Mouse (Mus musculus) cerebellum, adult 11 months (tissue): ENCODE data around the gene Dnajb13.

Source experiments
- DNase-seq: peaks from one replicate; pipeline ENCODE4 v3.0.0; 2022

The Dnajb13 gene

GRCm38 (mm10) chr7:100504740-100505487, 9.8 kb downstream of the Dnajb13 start:
- no peak for DNase-seq

- no peak for DNase-seq
Measured at GRCm38 (mm10) chr7:100503076-100503475, 11.7 kb downstream of the Dnajb13 start.

GRCm38 (mm10) chr7:100502374-100502922, 12.3 kb downstream of the Dnajb13 start:
- DNase-seq: no peak

- no peak for DNase-seq
Measured at GRCm38 (mm10) chr7:100501844-100502373, 12.9 kb downstream of the Dnajb13 start.

GRCm38 (mm10) chr7:100501027-100501843, 13.5 kb downstream of the Dnajb13 start:
- no peak for DNase-seq

- no peak for DNase-seq
Measured at GRCm38 (mm10) chr7:100500276-100500977, 14.3 kb downstream of the Dnajb13 start.

GRCm38 (mm10) chr7:100499465-100499864, 15.3 kb downstream of the Dnajb13 start:
- DNase-seq: no peak

GRCm38 (mm10) chr7:100497982-100498381, 16.8 kb downstream of the Dnajb13 start:
- DNase-seq: no peak

- DNase-seq: no peak
Measured at GRCm38 (mm10) chr7:100497402-100497801, 17.4 kb downstream of the Dnajb13 start.

GRCm38 (mm10) chr7:100496791-100497190, 18.0 kb downstream of the Dnajb13 start:
- no peak for DNase-seq

GRCm38 (mm10) chr7:100496371-100496770, 18.4 kb downstream of the Dnajb13 start:
- no peak for DNase-seq

- DNase-seq: no peak
Measured at GRCm38 (mm10) chr7:100495581-100496251, 19.0 kb downstream of the Dnajb13 start.

- no peak for DNase-seq
Measured at GRCm38 (mm10) chr7:100495042-100495441, 19.7 kb downstream of the Dnajb13 start.

- DNase-seq: no peak
Measured at GRCm38 (mm10) chr7:100494415-100494831, 20.3 kb downstream of the Dnajb13 start.

GRCm38 (mm10) chr7:100493484-100494414, 21.0 kb downstream of the Dnajb13 start:
- no peak for DNase-seq

- no peak for DNase-seq
Measured at GRCm38 (mm10) chr7:100493117-100493483, 21.7 kb downstream of the Dnajb13 start, which contains the start of gene Ucp2. Gene Ucp2 (plus strand): TSS chr7:100493337.

GRCm38 (mm10) chr7:100492391-100493116, 22.2 kb downstream of the Dnajb13 start:
- DNase-seq: no peak

GRCm38 (mm10) chr7:100488474-100489048, 26.2 kb downstream of the Dnajb13 start:
- no peak for DNase-seq

- no peak for DNase-seq
Measured at GRCm38 (mm10) chr7:100487301-100487700, 27.5 kb downstream of the Dnajb13 start.

- DNase-seq: no peak
Measured at GRCm38 (mm10) chr7:100484493-100484892, 30.3 kb downstream of the Dnajb13 start.
